Mouse (Mus musculus) layer of hippocampus, postnatal 25 days (tissue): ENCODE results near the gene Trim42. TPM values are rescaled to one million over a fixed set of nuclear protein-coding genes. Genes with fewer than 3 reads are reported as not detected.
A peak's percentile ranks its signal among the peaks of the same experiment; 100 is the strongest.

Source experiments
- DNase-seq, 2 experiments: peaks; one replicate each; pipeline ENCODE4 v3.0.0; 2022; ENCODE audit warnings: mixed read lengths in 2 of 2, low spot score in 1 of 2; ENCODE audit errors: extremely low spot score in 1 of 2
- total RNA-seq, 2 experiments: library from RNA; stranded (reverse); gene quantifications; 2 replicates each; pipeline ENCODE4 v1.2.3; 2021

The Trim42 gene
- total RNA-seq: not detected

DNA sequence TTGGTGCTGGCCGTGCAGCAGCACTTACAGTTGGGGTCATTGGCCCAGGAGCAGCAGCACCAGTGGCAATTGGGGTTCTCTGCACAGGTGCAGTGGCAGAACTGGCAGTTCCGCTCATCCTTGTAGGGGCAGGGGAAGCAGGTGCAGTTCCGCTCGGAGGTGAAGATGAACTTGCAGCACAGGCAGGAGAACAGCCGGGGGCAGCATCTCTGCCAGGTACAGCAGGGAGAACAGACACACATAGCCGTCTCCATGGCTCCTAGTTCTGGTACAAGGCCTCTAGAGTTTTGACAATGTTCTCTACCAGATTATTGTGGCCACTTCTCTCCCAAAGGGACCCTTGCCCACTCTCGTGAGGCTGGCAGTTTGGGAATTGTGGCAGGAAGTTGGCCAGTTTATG, at the start of gene Trim42:
Gene Trim42 (minus strand): TSS at position 368 of the 400 bp plus-strand sequence.
- DNase-seq: no peak

- no peak for DNase-seq
Observed at GRCm38 (mm10) chr9:97414876-97415668, 45.3 kb upstream of the Trim42 start.

DNA sequence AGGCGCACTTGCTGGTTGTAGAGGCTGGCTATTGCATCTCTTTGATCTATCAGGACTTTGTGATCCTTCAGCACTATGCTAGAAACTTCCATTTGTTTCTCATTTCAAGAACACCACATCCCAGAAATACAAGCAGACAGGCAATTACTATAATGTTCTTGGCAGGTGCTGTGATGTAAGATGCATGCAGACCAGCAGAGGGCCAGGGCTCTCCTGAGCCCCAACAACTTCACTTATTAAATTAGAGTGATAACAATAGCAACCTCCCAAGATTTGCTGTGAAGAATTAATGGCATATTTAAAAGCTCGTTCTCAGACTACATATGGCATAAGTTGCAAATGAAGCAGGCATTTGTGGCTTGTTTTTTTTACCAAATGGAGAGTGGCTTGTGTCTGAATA, 38.4 kb upstream of the Trim42 start:
- no peak for DNase-seq

DNA sequence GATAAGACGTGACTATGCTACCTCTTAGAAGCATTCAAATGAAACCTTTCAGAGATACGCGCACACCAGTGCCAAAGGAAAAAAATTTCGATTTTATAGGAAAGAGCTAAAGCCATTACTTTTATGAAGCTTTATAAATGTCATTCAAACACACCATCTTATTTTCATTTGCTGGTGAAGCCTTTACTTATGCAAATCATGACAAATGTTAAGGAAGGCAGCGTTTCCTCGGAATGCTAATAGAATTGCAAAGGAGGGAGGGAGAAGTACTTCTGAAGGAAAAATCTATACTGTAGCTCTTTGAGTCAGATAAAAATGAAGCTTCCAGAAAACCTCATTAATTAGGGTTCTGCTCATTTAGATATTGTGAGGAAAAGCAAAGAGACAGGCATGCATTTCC, 13.3 kb downstream of the Trim42 start:
- no peak for DNase-seq

DNA sequence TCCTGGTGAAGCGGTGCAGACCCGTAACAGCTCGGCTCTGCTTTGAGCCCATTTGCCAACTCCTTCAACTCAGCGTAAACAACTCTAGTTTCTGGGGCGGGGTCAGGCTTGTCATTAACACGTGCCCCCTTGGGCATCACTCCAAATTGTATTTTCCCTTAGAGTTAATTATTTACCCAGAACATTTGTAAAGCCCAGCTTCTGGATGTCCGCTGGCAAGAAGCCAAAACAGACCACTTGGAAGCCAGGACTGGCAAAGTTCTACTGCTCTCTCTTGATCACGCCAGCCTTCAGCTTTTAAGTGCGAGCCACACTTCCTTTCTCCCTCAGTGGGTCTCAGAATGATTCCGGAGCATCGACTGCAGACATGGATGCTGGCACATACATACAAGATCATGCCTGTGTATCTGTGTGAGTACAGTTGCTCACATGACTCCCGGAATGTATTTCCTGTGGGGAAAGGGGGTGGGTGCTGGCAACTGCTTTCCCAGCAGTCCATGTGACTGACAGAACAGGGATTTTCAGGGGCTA, 24.9 kb downstream of the Trim42 start:
- no peak for DNase-seq

DNA sequence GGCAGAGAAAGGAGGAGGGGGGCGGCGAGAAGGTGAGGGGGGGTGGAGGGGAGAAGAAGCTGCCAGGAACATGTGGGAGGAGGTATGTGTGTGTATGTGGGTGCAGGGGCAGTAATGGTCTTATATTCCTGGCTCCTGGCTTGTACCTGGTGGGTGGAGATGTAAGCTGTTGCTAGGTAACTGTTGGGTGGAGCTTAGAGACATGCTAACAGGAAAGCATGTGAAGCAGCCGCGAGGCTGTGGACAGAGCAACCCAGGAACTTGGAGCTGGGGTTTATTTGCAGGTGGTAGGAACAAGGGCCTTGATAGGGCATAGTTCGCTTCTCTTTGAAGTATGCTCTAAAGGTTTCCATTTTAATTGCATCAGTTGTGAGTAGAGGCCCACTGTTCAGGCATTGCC, 28.0 kb downstream of the Trim42 start:
- DNase-seq: no peak

DNA sequence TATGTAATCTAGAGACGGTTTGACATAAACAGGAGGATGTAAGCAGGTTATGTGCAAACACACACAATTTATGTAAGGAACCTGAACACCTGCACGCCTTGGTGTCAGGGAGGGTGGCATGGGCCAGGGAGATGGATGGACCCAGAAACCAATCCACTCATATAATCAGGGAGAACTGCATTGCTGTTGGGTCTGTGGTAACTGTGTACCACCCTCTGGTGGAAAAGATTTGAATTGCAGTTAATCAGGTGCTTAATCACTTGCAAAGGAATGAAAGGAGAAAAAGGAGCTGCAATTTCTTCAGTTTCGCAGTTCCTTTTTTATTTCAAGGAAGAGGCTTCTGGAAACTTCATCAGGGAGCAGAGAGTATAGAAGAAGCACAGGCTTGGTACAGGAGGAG, 46.9 kb downstream of the Trim42 start:
- DNase-seq: no peak

DNA sequence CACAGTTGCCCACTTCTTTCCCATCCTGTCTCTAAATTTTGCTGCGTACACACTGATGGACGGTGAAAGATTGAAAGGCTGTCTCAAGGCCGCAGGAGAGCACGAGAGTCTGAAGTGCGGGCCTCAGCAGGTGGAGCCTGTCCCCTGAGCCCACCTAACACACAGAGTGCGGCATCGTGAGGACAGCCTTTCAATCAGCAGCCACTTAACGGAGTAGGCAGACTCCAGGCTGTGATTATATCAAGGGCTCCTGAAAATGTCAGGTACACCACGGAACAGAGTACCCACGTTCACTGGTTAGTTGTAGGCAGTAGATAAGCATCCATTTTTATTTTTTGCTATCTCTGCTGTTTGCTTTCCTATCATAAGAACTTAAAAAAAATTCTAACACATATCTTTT, 47.6 kb downstream of the Trim42 start:
- no peak for DNase-seq

DNA sequence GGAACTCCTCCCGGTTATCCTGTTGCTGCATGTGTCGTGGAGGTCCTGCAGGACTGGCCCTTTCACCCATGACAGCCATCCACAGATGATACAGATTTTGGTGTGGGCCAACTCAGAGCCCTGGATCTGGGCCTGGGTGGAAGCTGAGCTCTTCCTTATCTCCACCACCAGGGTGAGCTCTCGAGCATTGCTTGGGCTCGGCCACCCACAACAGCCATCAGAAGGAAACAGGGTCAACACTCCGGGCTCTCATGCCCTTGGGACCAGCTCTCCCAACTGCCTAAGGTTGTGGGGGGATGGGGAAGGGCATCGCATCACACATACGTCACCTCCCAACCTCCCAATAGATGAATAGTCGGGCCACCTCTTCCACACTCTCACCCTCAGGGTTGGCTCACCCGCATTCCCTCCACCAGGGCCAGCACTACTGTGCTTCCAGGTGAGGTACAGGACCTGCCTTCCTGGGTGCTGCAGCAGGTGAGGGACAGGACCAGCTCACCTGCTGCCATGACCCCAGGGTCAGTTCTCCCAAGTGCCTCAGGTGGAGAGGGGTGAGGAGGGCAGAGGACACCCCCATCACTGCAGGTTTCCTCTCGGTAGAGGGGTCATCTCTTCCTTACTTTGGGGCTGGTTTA, 54.2 kb downstream of the Trim42 start:
- peak in 1 of 2 experiments; percentile 37 for DNase-seq

DNA sequence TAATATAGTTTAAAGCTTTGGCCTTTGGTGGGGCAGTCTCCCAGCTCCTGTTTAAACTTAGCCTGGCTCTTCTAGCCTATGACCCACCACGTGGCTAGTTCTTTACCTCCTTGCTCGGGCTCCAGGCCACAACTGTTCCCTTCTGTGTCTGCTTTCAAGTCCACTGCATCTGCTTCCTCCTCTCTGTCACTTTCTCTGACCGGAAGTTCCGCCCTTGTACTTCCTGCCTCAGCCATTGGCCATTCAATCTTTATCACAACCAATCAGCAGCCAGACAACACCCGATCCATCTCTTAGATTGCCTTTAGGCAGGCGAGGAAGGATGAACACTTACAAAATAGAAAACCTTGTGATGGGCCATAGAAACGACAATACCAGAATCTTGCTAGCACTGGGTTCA, 58.1 kb downstream of the Trim42 start:
- no peak for DNase-seq

DNA sequence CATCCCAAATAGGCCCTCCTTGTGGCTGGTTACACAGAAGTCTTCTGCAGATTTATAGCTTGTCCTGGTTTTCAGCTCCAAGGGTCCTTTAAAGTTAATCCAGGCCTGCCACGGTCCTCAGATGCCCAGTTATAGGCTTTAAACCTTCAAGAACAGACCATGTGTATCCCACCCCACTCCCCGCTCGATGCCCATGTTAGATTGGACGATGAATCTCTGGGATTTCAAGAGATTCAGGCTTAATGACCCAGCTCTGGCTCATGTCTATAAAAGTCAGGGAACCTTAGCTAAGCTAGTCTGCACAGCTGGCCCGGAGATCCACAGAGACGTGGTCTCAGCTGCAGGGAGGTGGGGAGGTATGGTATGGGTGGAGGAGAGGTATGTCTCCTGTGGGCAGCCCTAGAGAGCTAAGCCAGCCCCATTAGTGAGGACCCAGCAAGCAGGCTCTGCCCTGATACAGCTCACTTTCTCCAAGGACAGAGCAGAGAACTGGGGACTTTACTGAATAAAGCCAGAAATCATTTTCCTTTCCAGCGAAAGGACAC, 60.2 kb downstream of the Trim42 start:
- no peak for DNase-seq

- no peak for DNase-seq
Observed at GRCm38 (mm10) chr9:97307705-97308485, 61.9 kb downstream of the Trim42 start.
